Mouse (Mus musculus): Measurements from ENCODE around the gene Pomgnt1. TPM values are rescaled to one million over a fixed set of nuclear protein-coding genes. Genes with fewer than 3 reads are reported as not detected.

Gene Pomgnt1
- polyA plus RNA-seq, 1 experiment from 2014 or later, result 52.8 TPM

DNA sequence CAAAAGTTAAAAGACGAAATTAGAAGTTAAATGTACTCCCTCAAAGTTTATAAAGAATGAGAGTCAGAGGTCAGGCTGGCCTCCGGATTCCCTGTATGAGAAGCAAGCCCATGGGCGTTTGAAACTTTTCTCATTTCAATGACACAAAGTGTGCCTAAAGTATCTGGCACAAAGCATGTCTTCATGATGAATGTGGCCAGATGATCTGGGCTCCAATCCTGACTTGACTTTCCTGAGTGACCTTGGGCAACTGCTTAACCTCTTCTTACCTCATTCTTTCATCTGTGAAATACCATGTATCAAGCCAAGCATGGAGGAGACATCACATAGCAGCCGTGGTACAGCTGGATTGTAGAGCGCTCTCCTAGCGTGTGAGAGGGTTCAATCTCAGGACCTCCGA lies 18.6 kb downstream of the Pomgnt1 start:
- Histone ChIP-seq H3K4me3 (no peak overlapping the region), H3K36me3 (ENCODE audit: poor library complexity, severe bottlenecking) (no peaks in the 10 kb centered on the region), H3K4me2 (no peak overlapping the region), H3K9ac (no peak overlapping the region), H3K4me1 (peaks cover 18% of the 10 kb centered on the region), H3K9me3 (replicated peaks) (no peaks in the 10 kb centered on the region), H3K27ac (no peak overlapping the region), H3K27me3 (peaks cover 9% of the 10 kb centered on the region)
- no peak for ATAC-seq
- WGBS, result 81% methylated on average over 7 of the region's 7 CpGs

DNA sequence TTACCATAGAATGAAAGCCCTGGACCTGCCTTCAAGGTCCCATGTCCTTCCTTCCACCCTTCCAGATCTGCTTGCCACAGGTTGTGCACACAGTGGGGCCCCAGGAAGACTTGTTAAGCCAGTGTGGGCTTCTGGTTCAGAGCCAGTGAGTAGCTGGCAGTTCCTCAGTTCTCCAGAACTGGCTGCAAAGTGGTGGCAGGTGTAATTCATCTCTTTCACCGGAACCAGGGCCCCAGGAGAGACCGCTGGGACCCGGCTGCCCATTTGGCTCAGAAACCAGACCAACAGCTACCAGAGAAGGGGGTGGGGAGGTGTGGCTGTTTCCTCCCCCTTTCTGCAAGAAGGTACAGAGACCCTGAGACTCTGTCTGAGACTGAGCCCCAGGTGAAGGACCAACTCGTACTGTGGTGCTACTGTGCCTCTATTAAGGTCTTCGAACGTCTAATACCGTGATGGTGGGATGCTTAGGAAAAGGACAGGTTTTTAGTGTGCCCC lies 19.7 kb downstream of the Pomgnt1 start:
- H3K4me1 ChIP-seq, result peaks cover 18% of the 10 kb centered on the region
- no peak overlapping the region for H3K9ac ChIP-seq
- no peaks in the 10 kb centered on the region for H3K36me3 ChIP-seq (ENCODE audit: poor library complexity, severe bottlenecking)
- peak overlapping the region; percentile 64 for H3K4me3 ChIP-seq
- peaks cover 9% of the 10 kb centered on the region for H3K27me3 ChIP-seq
- peak overlapping the region; percentile 95 for H3K4me2 ChIP-seq
- no peak overlapping the region for H3K27ac ChIP-seq
- ATAC-seq, result no peak
- 17% methylated on average over 7 of the region's 7 CpGs for WGBS
- H3K9me3 ChIP-seq (replicated peaks), result no peaks in the 10 kb centered on the region

DNA sequence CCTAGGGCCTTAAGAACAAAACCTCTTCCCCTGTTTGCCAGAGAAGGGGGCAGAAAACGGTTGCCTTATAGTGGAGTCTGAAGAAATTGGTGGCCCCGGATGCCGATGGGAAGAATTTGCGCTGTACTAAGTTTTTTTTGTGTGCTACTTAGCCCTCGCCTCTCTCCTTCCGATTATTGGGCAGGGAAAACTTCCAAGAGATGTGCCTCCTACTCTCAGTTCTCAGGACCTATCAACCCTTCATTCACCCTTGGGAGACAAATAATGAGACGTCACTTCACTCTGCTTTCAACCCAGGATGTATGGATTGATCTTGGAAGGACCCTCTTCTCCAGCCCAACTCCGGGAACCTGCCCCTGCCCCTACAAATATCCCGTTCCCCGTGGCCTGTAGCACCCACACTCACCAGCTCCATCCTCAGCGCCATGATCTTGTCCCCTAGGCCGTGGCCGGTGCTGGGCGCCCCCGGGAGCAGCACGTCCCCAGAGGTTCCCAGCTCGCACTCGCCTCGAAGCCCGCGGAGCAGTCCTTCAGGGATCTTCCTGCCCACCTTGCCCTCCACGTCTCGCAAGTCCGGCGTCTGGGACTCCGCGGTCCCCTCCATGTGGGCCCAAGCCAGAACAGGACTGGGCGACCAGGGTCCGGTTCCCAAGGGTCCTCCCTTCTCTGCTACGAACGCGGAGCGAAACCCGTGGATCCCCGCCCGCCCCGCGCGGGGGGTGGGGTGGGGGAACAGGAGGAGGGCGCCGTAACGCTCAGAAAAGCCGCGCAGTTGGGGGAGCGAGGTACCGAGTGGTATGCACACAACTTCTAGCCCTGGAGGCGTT lies 20.5 kb downstream of the Pomgnt1 start:
- Histone ChIP-seq H3K4me1 (peaks cover 18% of the 10 kb centered on the region), H3K36me3 (ENCODE audit: poor library complexity, severe bottlenecking) (no peaks in the 10 kb centered on the region), H3K27me3 (peaks cover 9% of the 10 kb centered on the region), H3K4me2 (peak overlapping the region; percentile 95), H3K9ac (peak overlapping the region; percentile 78), H3K9me3 (replicated peaks) (no peaks in the 10 kb centered on the region), H3K4me3 (peak overlapping the region; percentile 64), H3K27ac (no peak overlapping the region)
- WGBS, result under 1% methylated on average over 47 of the region's 47 CpGs
- peak; percentile 80 for ATAC-seq

DNA sequence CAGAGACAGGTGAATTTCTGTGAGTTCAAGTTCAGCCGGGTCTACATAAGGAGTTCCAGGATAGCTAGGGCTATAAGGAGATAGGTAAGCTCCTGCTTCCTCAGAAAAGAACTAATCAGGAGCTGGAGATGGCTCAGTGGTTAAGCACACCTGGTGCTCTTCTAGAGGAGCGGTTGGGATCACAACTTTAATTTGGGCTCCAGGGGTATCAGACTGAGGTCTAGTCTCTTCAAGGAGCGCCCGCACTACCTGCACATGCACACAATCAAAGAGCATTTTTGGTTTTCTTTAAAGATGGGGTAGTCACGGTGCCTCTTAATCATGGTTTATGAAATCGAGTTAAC lies 26.1 kb downstream of the Pomgnt1 start:
- peaks cover 23% of the 10 kb centered on the region for H3K4me1 ChIP-seq
- peak overlapping the region; percentile 91 for H3K9ac ChIP-seq
- H3K27me3 ChIP-seq, result no peaks in the 10 kb centered on the region
- peaks cover 31% of the 10 kb centered on the region for H3K36me3 ChIP-seq (ENCODE audit: poor library complexity, severe bottlenecking)
- 22% methylated on average over 6 of the region's 6 CpGs for WGBS
- peak overlapping the region; percentile 73 for H3K4me3 ChIP-seq
- H3K4me2 ChIP-seq, result peak overlapping the region; percentile 71
- peak; percentile 5; the same call in 1 of the 2 replicates for ATAC-seq
- no peaks in the 10 kb centered on the region for H3K9me3 ChIP-seq (replicated peaks)
- H3K27ac ChIP-seq, result no peak overlapping the region

DNA sequence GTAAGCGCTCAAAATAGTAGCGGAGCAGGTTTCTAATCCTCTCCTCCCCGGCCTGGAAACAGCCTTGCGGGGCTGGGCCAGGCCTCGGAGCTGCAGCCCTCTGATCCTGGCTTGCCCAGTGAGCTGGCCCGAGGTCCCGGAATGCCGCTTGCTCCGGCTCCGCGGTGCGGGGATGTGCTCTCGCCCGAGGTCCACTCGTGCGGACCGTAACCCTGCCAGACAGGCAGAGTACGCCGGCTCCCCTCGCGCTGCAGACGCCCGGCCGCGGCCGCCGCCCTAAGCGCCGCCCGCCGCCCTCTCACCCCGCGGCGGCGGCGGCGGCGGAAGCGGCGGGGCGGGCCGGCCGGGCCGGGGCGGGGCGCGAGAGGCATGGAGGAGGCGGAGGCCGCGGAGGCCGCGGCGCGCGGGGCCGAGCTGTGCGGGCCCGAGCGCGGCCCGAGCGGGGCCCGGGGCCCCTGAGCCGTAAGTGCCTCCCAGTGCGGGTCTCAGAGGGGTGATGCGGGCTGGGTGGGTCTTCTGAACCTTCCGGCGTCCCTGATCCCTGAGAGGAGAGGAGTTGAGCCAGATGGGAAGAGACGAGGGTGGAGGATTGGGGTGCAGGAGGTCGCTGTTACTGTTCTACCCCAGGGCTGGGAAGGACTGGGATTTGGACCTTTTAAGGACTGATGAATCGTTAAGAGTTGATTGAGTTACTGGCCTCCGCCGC lies 26.7 kb downstream of the Pomgnt1 start:
- peak; percentile 93 for ATAC-seq
- Histone ChIP-seq H3K4me3 (peak overlapping the region; percentile 73), H3K36me3 (ENCODE audit: poor library complexity, severe bottlenecking) (peaks cover 37% of the 10 kb centered on the region), H3K27me3 (no peaks in the 10 kb centered on the region), H3K4me1 (peaks cover 21% of the 10 kb centered on the region), H3K9me3 (replicated peaks) (no peaks in the 10 kb centered on the region), H3K27ac (peak overlapping the region; percentile 80), H3K9ac (peak overlapping the region; percentile 91), H3K4me2 (peak overlapping the region; percentile 71)
- under 1% methylated on average over 66 of the region's 73 CpGs for WGBS

DNA sequence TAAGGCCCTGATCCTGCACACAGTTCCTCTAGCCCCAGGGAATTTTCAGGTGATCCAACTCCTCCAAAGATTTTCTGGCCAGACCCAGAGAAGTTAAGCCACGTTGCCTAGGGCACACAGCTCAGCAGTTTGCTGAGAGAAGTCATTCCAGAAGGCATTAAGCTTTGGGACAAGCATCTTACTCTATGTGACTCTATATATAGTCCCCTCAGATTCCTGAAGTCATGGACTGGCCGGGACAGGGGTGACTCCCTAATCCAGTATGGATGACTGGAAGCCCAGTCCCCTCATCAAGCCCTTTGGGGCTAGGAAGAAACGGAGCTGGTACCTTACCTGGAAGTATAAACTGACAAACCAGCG lies 27.2 kb downstream of the Pomgnt1 start:
- ATAC-seq, result no peak; the same call in 1 of the 2 replicates

DNA sequence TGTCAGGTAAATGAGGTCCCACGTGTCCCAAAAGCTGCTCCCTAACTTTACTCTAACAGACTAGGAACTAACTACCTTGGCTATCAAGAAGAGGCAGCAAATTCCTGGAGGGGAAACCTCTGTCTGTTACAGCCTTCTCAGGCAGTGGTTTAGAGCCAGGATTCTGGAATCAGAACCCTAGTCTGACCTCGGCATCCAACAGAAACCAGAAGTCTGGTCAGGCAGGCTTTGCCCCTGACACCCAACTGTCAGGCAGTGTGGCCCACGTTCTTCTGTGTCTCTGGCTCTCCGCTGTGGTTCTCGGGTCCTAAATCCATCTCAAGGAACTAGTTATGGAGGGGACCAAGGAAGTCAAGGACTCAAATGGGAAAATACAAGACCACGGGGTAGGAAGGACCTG lies 27.6 kb downstream of the Pomgnt1 start, which contains the start of gene Lurap1:
Gene Lurap1, minus strand, starts transcription at position 101 of the 400 bp plus-strand sequence.
- H3K27me3 ChIP-seq, result no peaks in the 10 kb centered on the region
- H3K4me3 ChIP-seq, result peak within 1 kb of the TSS; percentile 73
- ATAC-seq, result no peak
- H3K9me3 ChIP-seq (replicated peaks), result no peaks in the 10 kb centered on the region
- peak within 1 kb of the TSS; percentile 91 for H3K9ac ChIP-seq
- peaks cover 21% of the 10 kb centered on the region for H3K4me1 ChIP-seq
- WGBS, result 82% methylated on average over 6 of the region's 6 CpGs
- H3K27ac ChIP-seq, result peak within 1 kb of the TSS; percentile 80
- peaks cover 46% of the 10 kb centered on the region for H3K36me3 ChIP-seq (ENCODE audit: poor library complexity, severe bottlenecking)
- peak within 1 kb of the TSS; percentile 71 for H3K4me2 ChIP-seq

More for the DNA sequence above, 27.2 kb downstream of the Pomgnt1 start:
- Histone ChIP-seq H3K36me3 (ENCODE audit: poor library complexity, severe bottlenecking) (peaks cover 42% of the 10 kb centered on the region), H3K4me2 (peak overlapping the region; percentile 71), H3K9ac (peak overlapping the region; percentile 91), H3K9me3 (replicated peaks) (no peaks in the 10 kb centered on the region), H3K4me3 (peak overlapping the region; percentile 73), H3K4me1 (peaks cover 21% of the 10 kb centered on the region), H3K27ac (no peak overlapping the region), H3K27me3 (no peaks in the 10 kb centered on the region)
- 20% methylated on average over 4 of the region's 4 CpGs for whole genome bisulfite sequencing

DNA sequence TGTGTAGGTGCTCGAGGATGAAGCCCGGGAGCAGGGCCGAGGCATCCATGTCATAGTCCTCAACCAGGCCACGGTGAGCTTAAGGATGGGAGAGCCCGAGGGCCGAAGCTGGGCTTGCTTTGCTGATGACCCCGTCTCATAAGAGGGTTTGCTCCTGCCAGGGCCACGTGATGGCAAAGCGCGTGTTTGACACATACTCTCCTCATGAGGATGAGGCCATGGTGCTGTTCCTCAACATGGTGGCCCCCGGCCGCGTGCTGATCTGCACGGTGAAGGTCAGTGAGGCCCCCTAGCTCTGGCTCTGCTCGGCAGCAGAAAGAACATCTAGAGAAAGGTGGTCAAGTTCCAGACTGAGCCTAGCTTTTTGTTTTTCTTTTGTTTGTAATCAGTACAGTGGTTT lies 29.1 kb downstream of the Pomgnt1 start:
- Histone ChIP-seq H3K27ac (no peak overlapping the region), H3K27me3 (no peaks in the 10 kb centered on the region), H3K9ac (no peak overlapping the region), H3K4me1 (peaks cover 21% of the 10 kb centered on the region), H3K4me2 (no peak overlapping the region), H3K9me3 (replicated peaks) (no peaks in the 10 kb centered on the region), H3K4me3 (no peak overlapping the region), H3K36me3 (ENCODE audit: poor library complexity, severe bottlenecking) (peaks cover 61% of the 10 kb centered on the region)
- 94% methylated on average over 15 of the region's 15 CpGs for WGBS
- no peak for ATAC-seq

DNA sequence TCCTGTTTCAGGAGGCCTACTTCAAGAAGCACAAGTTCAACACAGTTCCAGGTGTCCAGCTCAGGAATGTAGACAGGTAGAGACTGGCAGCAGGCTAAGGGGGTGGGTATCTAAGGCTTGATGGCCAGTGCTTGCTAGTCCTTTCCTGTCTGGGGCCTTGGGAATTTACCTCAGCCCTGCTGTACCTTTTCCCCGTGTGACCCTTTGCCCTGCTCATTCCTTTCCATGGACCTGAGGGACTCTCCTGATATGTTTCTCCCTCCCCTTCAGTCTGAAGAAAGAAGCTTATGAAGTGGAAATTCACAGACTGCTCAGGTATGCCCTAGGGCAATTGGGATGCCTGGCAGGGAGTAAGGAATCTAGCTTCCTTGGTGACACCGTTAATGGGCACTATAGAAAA lies 34.2 kb downstream of the Pomgnt1 start:
- Histone ChIP-seq H3K27ac (no peak overlapping the region), H3K36me3 (ENCODE audit: poor library complexity, severe bottlenecking) (peaks cover 67% of the 10 kb centered on the region), H3K4me2 (no peak overlapping the region), H3K4me1 (no peaks in the 10 kb centered on the region), H3K4me3 (no peak overlapping the region), H3K9me3 (replicated peaks) (no peaks in the 10 kb centered on the region), H3K9ac (no peak overlapping the region), H3K27me3 (no peaks in the 10 kb centered on the region)
- 96% methylated on average over 2 of the region's 2 CpGs for WGBS
- no peak for ATAC-seq

DNA sequence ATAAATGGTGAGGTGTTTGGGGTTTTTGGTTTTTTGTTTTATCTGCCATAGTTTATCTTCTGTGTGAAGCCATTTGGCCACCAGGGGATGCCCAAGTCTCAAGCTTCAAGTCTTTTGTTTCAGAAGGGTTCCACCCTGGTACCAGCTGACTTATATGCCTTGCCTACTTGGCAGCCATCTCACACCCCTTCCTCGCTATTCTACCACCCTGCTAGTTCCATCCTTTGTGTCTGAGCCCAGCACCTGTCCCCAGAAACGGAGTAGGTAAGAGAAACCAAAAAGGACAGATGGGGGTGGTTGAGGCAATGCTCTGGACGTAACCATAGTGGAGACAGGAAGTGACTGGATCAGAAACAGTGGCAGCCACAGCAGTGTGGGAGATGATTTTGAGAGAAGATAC lies 36.3 kb downstream of the Pomgnt1 start:
- H3K4me2 ChIP-seq, result no peak overlapping the region
- no peak overlapping the region for H3K4me3 ChIP-seq
- H3K9ac ChIP-seq, result no peak overlapping the region
- H3K27me3 ChIP-seq, result no peaks in the 10 kb centered on the region
- H3K9me3 ChIP-seq (replicated peaks), result no peaks in the 10 kb centered on the region
- ATAC-seq, result 0 out of 2 replicates have a peak, but pooled peaks have one; percentile 60
- peaks cover 47% of the 10 kb centered on the region for H3K36me3 ChIP-seq (ENCODE audit: poor library complexity, severe bottlenecking)
- H3K27ac ChIP-seq, result no peak overlapping the region
- H3K4me1 ChIP-seq, result no peaks in the 10 kb centered on the region
- 76% methylated on average over 3 of the region's 3 CpGs for WGBS

DNA sequence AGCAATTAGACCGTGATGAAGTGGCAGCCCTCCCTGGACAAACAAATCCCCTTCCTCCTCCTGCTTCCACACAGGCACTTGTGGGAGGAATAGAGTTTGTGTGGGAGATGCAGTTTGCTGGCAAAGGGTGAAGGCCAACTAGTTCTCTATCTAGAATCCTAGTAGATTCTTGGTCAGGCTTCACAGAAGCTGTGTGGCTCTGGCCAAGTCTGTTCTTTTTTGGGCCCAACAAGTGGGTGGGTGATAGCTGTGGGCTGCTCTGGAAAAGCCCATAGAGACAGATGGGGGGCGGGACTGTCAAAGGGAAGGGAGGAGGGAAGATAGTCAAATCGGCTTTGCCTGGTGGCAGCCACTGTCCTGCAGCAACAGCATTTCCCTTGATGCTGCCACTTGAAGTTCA lies 37.1 kb downstream of the Pomgnt1 start:
- no peak overlapping the region for H3K27ac ChIP-seq
- WGBS, result 84% methylated on average over 3 of the region's 3 CpGs
- H3K4me1 ChIP-seq, result no peaks in the 10 kb centered on the region
- no peak for ATAC-seq
- no peak overlapping the region for H3K4me2 ChIP-seq
- no peaks in the 10 kb centered on the region for H3K9me3 ChIP-seq (replicated peaks)
- peaks cover 38% of the 10 kb centered on the region for H3K36me3 ChIP-seq (ENCODE audit: poor library complexity, severe bottlenecking)
- no peaks in the 10 kb centered on the region for H3K27me3 ChIP-seq
- H3K4me3 ChIP-seq, result no peak overlapping the region
- no peak overlapping the region for H3K9ac ChIP-seq

DNA sequence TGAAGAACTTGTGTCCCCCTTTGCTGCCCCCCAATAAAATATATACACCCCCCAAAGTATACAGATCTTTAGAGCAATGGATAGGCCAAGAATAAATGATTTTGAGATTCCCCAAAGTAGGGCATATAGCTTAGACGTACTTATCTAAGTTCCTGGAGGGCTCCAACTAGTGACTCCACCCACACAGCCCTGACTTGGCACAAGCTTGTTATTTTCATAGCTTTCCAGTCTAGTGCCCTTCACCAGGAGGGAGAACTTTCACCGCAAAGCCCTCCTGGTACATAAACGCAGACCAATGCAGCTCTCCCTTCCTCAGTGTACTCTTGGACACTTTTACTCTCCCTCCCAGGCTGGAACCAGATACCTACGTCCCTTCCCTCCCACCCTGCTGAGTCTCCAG lies 38.5 kb downstream of the Pomgnt1 start:
- H3K27me3 ChIP-seq, result no peaks in the 10 kb centered on the region
- H3K4me1 ChIP-seq, result no peaks in the 10 kb centered on the region
- ATAC-seq, result no peak
- 88% methylated on average over 4 of the region's 4 CpGs for WGBS
- no peaks in the 10 kb centered on the region for H3K9me3 ChIP-seq (replicated peaks)
- no peak overlapping the region for H3K4me3 ChIP-seq
- peaks cover 25% of the 10 kb centered on the region for H3K36me3 ChIP-seq (ENCODE audit: poor library complexity, severe bottlenecking)
- H3K27ac ChIP-seq, result no peak overlapping the region
- no peak overlapping the region for H3K9ac ChIP-seq
- no peak overlapping the region for H3K4me2 ChIP-seq

All from forebrain, embryonic 13.5 days (tissue).